Mouse (Mus musculus) activated CD4-positive, CD25-positive, alpha-beta regulatory T cell, adult 4 months (primary cell): ENCODE measurements around the gene Gxylt1. TPM values are rescaled to one million over a fixed set of nuclear protein-coding genes. Genes with fewer than 3 reads are reported as not detected.
"Not testable (repeated sequence)": the region's sequence is repeated elsewhere in the genome, so short reads cannot be mapped to it uniquely, and the experiment has no call there.

ENCODE experiments used
- ATAC-seq: one replicate; pipeline ENCODE4 v1.8.0; 2017
- polyA plus RNA-seq, 2 experiments: library from polyadenylated mRNA; unstranded; fragments of 100-300 nt; shearing (Covaris generic); gene quantifications; one replicate each; pipeline ENCODE4 v1.2.1; 2017

Gene Gxylt1
- polyA plus RNA-seq = 1 to 10 TPM; 4.6 to 6.4 TPM

GRCm38 (mm10) chr15:93274679-93275583, at the start of gene Gxylt1:
Gene Gxylt1 (minus strand): TSS chr15:93275179.
- ATAC-seq = peak; percentile 82

- ATAC-seq = no peak
These were observed 43.8 kb upstream of the Gxylt1 start for GRCm38 (mm10) chr15:93318781-93319180.

GRCm38 (mm10) chr15:93310304-93310703, 35.3 kb upstream of the Gxylt1 start:
- ATAC-seq = not testable (repeated sequence)

- peak; percentile 89 for ATAC-seq
These were observed 23.2 kb upstream of the Gxylt1 start for GRCm38 (mm10) chr15:93298197-93298596.

- ATAC-seq = no peak
These were observed 19.5 kb upstream of the Gxylt1 start for GRCm38 (mm10) chr15:93294483-93294882.

- ATAC-seq = no peak
These were observed 13.3 kb upstream of the Gxylt1 start for GRCm38 (mm10) chr15:93288321-93288720.

GRCm38 (mm10) chr15:93287628-93288027, 12.6 kb upstream of the Gxylt1 start:
- no peak for ATAC-seq

GRCm38 (mm10) chr15:93285244-93285643, 10.3 kb upstream of the Gxylt1 start:
- no peak for ATAC-seq

- ATAC-seq = no peak
These were observed 9.3 kb upstream of the Gxylt1 start for GRCm38 (mm10) chr15:93284326-93284725.

GRCm38 (mm10) chr15:93283349-93283748, 8.4 kb upstream of the Gxylt1 start:
- no peak for ATAC-seq

GRCm38 (mm10) chr15:93276276-93276675, 1.3 kb upstream of the Gxylt1 start:
- ATAC-seq = no peak

- ATAC-seq = peak; percentile 38
These were observed 644 bp upstream of the Gxylt1 start for GRCm38 (mm10) chr15:93275623-93276022.

- no peak for ATAC-seq
These were observed 946 bp downstream of the Gxylt1 start for GRCm38 (mm10) chr15:93273788-93274678.

GRCm38 (mm10) chr15:93272948-93273347, 2.0 kb downstream of the Gxylt1 start:
- no peak for ATAC-seq

- ATAC-seq = no peak
These were observed 4.6 kb downstream of the Gxylt1 start for GRCm38 (mm10) chr15:93270289-93270855.

- ATAC-seq = no peak
These were observed 5.4 kb downstream of the Gxylt1 start for GRCm38 (mm10) chr15:93269572-93269971.

GRCm38 (mm10) chr15:93268001-93268400, 7.0 kb downstream of the Gxylt1 start:
- ATAC-seq = no peak

- no peak for ATAC-seq
These were observed 7.5 kb downstream of the Gxylt1 start for GRCm38 (mm10) chr15:93267479-93267878.

GRCm38 (mm10) chr15:93266361-93266760, 8.6 kb downstream of the Gxylt1 start:
- no peak for ATAC-seq

- no peak for ATAC-seq
These were observed 9.3 kb downstream of the Gxylt1 start for GRCm38 (mm10) chr15:93265728-93266127.

- no peak for ATAC-seq
These were observed 9.7 kb downstream of the Gxylt1 start for GRCm38 (mm10) chr15:93265231-93265630.

GRCm38 (mm10) chr15:93264221-93264620, 10.8 kb downstream of the Gxylt1 start:
- no peak for ATAC-seq

GRCm38 (mm10) chr15:93263566-93263965, 11.4 kb downstream of the Gxylt1 start:
- ATAC-seq = no peak
